Mouse (Mus musculus) intestine, embryonic 15.5 days (tissue): ENCODE measurements at regions not wholly inside any gene's neighbourhood (a gene's known extent, or its start where the extent isn't known, plus 50 kb on each side); places are given as distances from the start of the nearest gene placed in this dataset.
A peak's percentile ranks its signal among the peaks of the same experiment; 100 is the strongest.
"Not testable (repeated sequence)": the region's sequence is repeated elsewhere in the genome, so short reads cannot be mapped to it uniquely, and the experiment has no call there.

Experiments
- ATAC-seq: fragments of 200-750 bp; cut with Nextera tagmentation; 2 replicates; pipeline ENCODE4 v1.8.0; 2017; ENCODE audit warnings: moderate TSS enrichment, moderate library complexity
- H3K27ac ChIP-seq: fragments of 300-500 bp; sonication (generic); 2 replicates; pipeline ENCODE4 v1.5.1; 2015; ENCODE audit warnings: mild to moderate bottlenecking, inconsistent platforms
- H3K27me3 ChIP-seq: fragments of 300-500 bp; sonication (generic); replicated peaks from 2 replicates; pipeline ENCODE4 v1.6.1; 2015; ENCODE audit warnings: inconsistent platforms
- H3K36me3 ChIP-seq: fragments of 300-500 bp; sonication (generic); 2 replicates; pipeline ENCODE4 v1.6.1; 2015; ENCODE audit warnings: inconsistent platforms
- H3K4me1 ChIP-seq: fragments of 300-500 bp; sonication (generic); replicated peaks from 2 replicates; pipeline ENCODE4 v1.6.1; 2015; ENCODE audit warnings: inconsistent platforms
- H3K4me2 ChIP-seq: fragments of 300-500 bp; sonication (generic); replicated peaks from 2 replicates; pipeline ENCODE4 v1.6.1; 2015; ENCODE audit warnings: mild to moderate bottlenecking, inconsistent platforms
- H3K4me3 ChIP-seq: fragments of 300-500 bp; sonication (generic); replicated peaks from 2 replicates; pipeline ENCODE4 v1.5.1; 2015; ENCODE audit warnings: inconsistent platforms
- H3K9ac ChIP-seq: fragments of 300-500 bp; sonication (generic); 2 replicates; pipeline ENCODE4 v1.6.1; 2015; ENCODE audit warnings: inconsistent platforms
- H3K9me3 ChIP-seq: fragments of 300-500 bp; sonication (generic); 2 replicates; pipeline ENCODE4 v1.6.1; 2016; ENCODE audit warnings: inconsistent platforms
- WGBS: fragments of 180-500 bp; shearing (Covaris S2); methylation state at CpG from one replicate; pipeline ENCODE4 v1.1.7; 2015; 5-methylcytosine and 5-hydroxymethylcytosine counted together

DNA sequence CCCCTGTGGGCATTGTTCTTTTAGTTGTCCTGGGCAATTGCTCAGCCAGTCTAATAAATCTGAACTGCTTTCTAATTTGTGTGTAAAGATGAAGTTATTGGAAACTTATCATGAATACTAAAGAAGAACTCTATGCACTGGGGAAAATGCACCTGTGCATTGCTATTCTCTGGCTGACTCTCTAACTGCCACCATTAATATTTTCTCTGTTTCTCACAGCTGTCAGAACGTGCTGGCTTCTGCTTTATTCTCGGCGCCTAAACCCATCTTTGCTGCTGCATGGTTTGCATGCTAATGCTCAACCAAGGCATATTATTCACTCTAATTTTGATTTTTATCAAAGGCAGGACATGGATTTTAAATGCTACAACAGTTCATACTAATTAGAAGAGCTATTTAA is 128.9 kb upstream of the Gm527 start:
- no peak overlapping the region for H3K9ac ChIP-seq

DNA sequence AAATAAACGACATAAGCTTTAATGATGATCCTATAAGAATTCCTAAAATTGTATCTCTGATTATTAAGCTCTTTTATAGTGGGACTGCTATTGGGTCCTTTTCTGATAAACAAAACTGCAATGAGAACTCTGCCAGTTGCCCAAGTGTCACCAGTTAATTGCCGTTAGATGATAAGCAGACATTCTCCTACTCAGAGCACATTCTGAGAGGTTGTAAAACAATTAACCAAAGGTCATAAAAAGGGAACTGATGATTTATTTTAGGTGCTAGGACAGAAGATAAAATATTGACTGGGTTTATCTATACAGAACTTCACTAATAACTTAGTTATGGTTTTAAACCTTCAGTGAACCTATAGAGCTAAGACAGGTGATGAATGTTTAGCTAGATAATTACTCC is 109.2 kb upstream of the Gm527 start:
- 11% methylated on average over 2 of the region's 2 CpGs for WGBS
- H3K4me3 ChIP-seq, ATAC-seq, H3K9me3 ChIP-seq, H3K9ac ChIP-seq, H3K27ac ChIP-seq, H3K4me1 ChIP-seq, H3K36me3 ChIP-seq, H3K4me2 ChIP-seq, H3K27me3 ChIP-seq: not testable (repeated sequence)

More for the DNA sequence above, 128.9 kb upstream of the Gm527 start:
- Histone ChIP-seq H3K4me1 (no peaks in the 10 kb centered on the region), H3K27ac (no peak overlapping the region), H3K4me3 (no peak overlapping the region), H3K4me2 (no peak overlapping the region), H3K27me3 (no peaks in the 10 kb centered on the region), H3K9me3 (no peaks in the 10 kb centered on the region), H3K36me3 (no peaks in the 10 kb centered on the region)
- 80% methylated on average over 3 of the region's 3 CpGs for WGBS
- no peak for ATAC-seq

DNA sequence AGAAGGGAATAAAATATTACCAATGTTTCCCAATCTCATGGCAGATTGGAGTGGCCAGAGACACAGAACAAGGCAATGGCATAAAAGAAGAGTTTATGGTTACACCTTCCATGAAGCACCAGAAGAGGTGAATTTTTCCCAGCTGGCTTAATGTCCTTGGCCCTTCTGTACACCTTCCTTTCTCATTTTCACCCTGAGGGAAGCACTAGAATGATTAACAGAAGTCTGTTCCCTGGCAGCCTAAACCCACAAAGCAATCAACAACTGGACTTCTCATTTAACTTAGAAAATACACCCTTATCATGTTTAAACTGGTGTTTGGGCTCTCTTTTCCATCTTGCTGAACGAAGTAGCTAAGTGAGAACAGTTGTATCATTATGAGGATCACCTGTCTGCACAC is 107.6 kb upstream of the Gm527 start:
- no peak overlapping the region for H3K4me2 ChIP-seq
- WGBS = 43% methylated on average over 1 of the region's 1 CpGs
- H3K27me3 ChIP-seq = no peaks in the 10 kb centered on the region

DNA sequence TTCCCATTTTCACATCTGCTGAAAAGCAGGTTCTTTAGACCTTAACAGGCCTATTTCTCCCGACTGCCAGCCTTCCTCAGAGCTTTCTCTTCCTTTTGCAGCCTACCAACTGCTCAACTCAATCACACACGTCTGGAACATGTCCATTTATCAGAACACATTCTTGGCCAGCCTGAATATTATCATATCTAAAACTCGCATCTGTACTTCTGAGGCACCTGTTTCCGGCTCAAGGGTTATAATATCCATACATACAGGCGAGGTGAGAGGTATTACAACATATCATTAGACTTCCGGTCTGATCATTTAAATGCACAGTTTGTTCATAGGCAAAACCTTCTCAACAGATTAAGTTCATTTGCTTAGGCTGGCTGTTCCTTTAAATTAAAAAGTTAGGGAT is 101.8 kb upstream of the Gm527 start:
- H3K27me3 ChIP-seq = no peaks in the 10 kb centered on the region
- H3K4me2 ChIP-seq = no peak overlapping the region
- no peak for ATAC-seq
- 69% methylated on average over 6 of the region's 6 CpGs for WGBS
- no peaks in the 10 kb centered on the region for H3K4me1 ChIP-seq
- no peak overlapping the region for H3K27ac ChIP-seq
- H3K9ac ChIP-seq = no peak overlapping the region
- H3K4me3 ChIP-seq = no peak overlapping the region
- H3K9me3 ChIP-seq = no peaks in the 10 kb centered on the region
- H3K36me3 ChIP-seq = no peaks in the 10 kb centered on the region

More for the DNA sequence above, 107.6 kb upstream of the Gm527 start:
- H3K27ac ChIP-seq = no peak overlapping the region
- H3K4me3 ChIP-seq = no peak overlapping the region
- H3K36me3 ChIP-seq = no peaks in the 10 kb centered on the region
- no peaks in the 10 kb centered on the region for H3K4me1 ChIP-seq
- H3K9me3 ChIP-seq = no peaks in the 10 kb centered on the region
- no peak for ATAC-seq
- no peak overlapping the region for H3K9ac ChIP-seq

DNA sequence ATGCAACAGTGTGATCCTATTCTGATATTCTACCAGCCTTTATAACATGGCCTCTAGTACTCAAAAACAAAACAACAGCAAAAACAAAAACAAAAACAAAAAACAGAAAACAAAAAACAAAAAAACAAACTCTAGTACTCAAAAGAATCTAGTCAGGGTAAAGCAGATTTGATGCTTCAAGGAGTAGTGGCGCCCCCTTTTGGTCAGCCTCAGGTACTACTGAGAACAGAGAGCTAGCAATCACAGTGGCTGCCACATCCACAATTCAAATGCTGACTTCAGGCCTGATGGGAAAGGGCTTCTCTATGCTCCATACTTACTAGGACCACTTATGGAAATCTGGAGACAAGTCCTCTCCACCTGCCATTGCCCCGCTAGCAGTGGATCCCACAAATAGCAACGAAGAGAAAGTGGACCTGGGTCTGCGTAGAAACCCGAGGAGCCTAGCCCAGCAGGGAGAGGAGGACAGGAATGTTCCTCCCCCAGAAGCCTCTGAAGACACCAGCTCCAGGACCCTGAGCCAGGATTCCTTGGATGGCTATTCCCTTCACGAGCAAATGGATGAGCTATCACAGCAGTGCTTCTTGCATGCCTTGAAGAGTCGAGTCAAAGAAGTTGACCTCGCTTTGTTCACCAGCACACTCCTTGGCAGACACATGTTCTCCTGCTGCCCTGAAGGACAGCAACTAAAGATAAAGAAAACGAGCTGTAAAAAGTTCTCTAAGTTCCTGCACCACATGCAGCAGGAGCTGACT is 100.5 kb upstream of the Gm527 start:
- WGBS = 64% methylated on average over 9 of the region's 9 CpGs
- Histone ChIP-seq H3K36me3 (no peaks in the 10 kb centered on the region), H3K27ac (no peak overlapping the region), H3K4me1 (no peaks in the 10 kb centered on the region), H3K9me3 (no peaks in the 10 kb centered on the region), H3K27me3 (no peaks in the 10 kb centered on the region), H3K4me2 (no peak overlapping the region), H3K9ac (no peak overlapping the region), H3K4me3 (no peak overlapping the region)
- ATAC-seq = no peak

DNA sequence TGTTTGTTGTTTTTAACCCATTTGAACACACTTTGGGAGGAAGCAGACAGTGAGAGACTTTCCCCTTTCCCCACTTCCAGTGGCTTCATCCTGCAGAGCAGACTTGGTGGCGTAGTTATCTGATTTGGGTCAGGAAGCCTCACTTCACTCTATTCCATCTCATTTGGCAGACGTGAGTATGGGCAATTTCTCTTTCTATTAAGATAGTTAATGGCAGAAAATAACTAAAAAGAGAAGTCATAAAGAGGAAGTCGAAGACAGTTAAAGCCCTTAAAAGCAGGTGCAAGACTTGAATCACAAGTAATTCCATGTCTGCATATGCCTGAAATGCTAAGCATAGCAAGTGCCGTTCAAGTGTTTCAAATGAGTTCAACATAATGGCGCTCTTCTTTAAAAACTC is 97.0 kb upstream of the Gm527 start:
- Histone ChIP-seq H3K36me3 (no peaks in the 10 kb centered on the region), H3K27me3 (no peaks in the 10 kb centered on the region), H3K9ac (no peak overlapping the region), H3K27ac (no peak overlapping the region), H3K4me1 (no peaks in the 10 kb centered on the region), H3K9me3 (no peaks in the 10 kb centered on the region), H3K4me3 (no peak overlapping the region), H3K4me2 (no peak overlapping the region)
- 87% methylated on average over 5 of the region's 5 CpGs for WGBS
- ATAC-seq = no peak

DNA sequence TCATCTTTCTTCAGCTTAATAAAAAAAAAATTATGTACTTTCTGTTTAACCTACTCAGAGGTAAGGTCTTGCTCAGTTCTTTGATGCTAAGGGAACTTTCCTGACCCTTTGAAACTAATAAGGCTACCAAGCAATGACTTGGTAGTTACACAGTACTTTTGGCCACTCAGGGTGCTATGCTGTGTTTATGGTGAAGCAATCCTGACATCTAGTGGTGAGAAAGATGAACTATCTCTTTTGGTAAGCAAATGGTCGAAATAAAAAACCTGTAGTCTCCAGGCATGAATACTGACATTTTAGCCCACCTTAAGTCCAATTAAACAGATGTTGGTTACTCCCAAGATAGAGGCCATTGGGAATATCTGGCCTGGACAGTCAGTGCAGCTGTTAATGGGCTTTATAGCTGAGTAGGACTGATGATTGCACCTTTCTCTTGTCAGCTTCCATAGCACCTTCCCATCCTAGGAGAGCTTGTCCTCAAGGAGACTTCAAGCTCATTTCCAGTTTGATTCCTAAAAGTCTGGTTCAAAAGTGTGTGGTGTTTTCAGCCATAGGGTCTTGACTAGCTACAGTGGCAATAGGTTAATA is 88.0 kb upstream of the Gm527 start:
- Histone ChIP-seq H3K4me2 (no peak overlapping the region), H3K4me3 (no peak overlapping the region), H3K27me3 (no peaks in the 10 kb centered on the region), H3K4me1 (no peaks in the 10 kb centered on the region), H3K9ac (no peak overlapping the region), H3K27ac (no peak overlapping the region), H3K36me3 (no peaks in the 10 kb centered on the region), H3K9me3 (no peaks in the 10 kb centered on the region)
- 2% methylated on average over 1 of the region's 1 CpGs for WGBS
- peak; percentile 72 for ATAC-seq

DNA sequence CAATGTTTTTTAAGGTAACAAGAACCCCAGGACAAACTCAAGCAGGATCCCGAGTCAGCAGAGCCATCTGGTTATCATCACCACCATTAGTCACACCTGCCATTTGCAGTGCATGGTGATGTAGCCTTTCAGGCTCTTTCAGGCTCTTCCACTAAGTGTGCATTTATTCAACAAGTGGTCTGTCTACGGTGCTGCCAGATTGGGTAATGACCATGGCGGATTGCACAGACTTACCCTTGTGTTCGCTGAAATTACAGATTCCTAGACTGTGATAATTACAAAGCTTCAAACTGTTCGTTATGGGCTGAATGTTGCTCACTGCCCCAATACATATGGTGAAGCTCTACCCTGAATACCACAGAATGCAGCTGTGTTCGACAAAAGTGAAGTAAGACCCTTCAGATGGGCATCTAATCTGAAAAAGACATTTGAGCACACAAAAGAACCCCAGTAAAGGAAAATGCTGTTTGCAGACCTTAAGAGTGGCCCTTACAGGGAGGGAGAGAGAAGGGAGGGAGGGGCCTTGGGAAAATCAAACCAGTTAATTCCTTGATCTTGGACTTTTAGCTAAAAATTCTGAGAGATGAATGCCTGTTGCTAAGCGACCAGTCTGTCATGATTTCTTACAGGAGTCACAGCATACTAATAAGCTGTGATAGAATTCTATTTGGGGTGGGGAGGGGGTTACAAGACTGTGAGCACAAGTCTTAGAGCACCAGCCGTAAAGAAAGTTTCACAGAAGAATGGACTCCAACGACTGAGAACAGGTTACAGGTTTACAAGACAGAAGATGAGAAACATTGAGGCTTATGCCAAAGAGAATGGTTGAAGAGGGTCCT is 85.2 kb upstream of the Gm527 start:
- H3K9me3 ChIP-seq = no peaks in the 10 kb centered on the region
- no peaks in the 10 kb centered on the region for H3K27me3 ChIP-seq
- H3K4me2 ChIP-seq = no peak overlapping the region
- H3K4me3 ChIP-seq = no peak overlapping the region
- H3K9ac ChIP-seq = no peak overlapping the region
- WGBS = 65% methylated on average over 9 of the region's 9 CpGs
- ATAC-seq = no peak
- no peak overlapping the region for H3K27ac ChIP-seq
- H3K4me1 ChIP-seq = no peaks in the 10 kb centered on the region
- H3K36me3 ChIP-seq = no peaks in the 10 kb centered on the region

DNA sequence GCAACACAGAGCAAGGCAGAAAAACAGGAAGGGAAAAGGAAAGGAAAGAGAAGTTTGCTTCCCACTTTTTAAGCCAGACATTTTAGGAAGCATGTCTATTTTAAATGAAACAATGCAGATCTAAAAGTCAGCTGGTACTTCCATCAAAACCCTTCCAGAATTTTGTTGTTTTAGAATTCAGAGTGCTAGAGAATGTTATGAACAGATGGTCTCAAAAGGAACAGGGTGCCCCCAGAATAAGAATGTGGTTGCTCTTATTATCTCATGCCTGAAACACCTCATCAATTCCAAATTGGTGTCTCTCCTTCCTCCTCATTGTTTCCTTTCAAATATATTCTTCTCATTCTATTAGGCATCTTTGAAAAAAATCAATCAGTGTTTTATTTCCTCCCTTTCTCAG is 60.0 kb upstream of the Gm527 start:
- H3K4me1 ChIP-seq = no peaks in the 10 kb centered on the region
- H3K9ac ChIP-seq = no peak overlapping the region
- no peaks in the 10 kb centered on the region for H3K36me3 ChIP-seq
- no peaks in the 10 kb centered on the region for H3K9me3 ChIP-seq
- no peak for ATAC-seq
- no peak overlapping the region for H3K4me3 ChIP-seq
- H3K27me3 ChIP-seq = no peaks in the 10 kb centered on the region
- H3K27ac ChIP-seq = no peak overlapping the region
- no peak overlapping the region for H3K4me2 ChIP-seq
